Mouse (Mus musculus) intestine, embryonic 16.5 days (tissue): ENCODE results near the gene Nkx3-2. TPM values are rescaled to one million over a fixed set of nuclear protein-coding genes. Genes with fewer than 3 reads are reported as not detected.

ENCODE experiments used
- ATAC-seq: fragments of 200-750 bp; cut with Nextera tagmentation; 2 replicates; pipeline ENCODE4 v1.8.0; 2017; ENCODE audit warnings: moderate TSS enrichment, moderate library complexity
- H3K27ac ChIP-seq: fragments of 300-500 bp; sonication (generic); 2 replicates; pipeline ENCODE4 v1.5.1; 2014; ENCODE audit warnings: mild to moderate bottlenecking, low read length
- H3K27me3 ChIP-seq: fragments of 300-500 bp; sonication (generic); replicated peaks from 2 replicates; pipeline ENCODE4 v1.6.1; 2014; ENCODE audit warnings: low read length, control low read depth, mixed read lengths; ENCODE audit not compliant: control insufficient read depth, insufficient read depth
- H3K36me3 ChIP-seq: fragments of 300-500 bp; sonication (generic); 2 replicates; pipeline ENCODE4 v1.6.1; 2014; ENCODE audit warnings: low read length, control low read depth; ENCODE audit not compliant: control insufficient read depth, insufficient read depth
- H3K4me1 ChIP-seq: fragments of 300-500 bp; sonication (generic); 2 replicates; pipeline ENCODE4 v1.6.1; 2014; ENCODE audit warnings: low read length, control low read depth, mixed read lengths; ENCODE audit not compliant: control insufficient read depth, insufficient read depth
- H3K4me2 ChIP-seq: fragments of 300-500 bp; sonication (generic); 2 replicates; pipeline ENCODE4 v1.6.1; 2014; ENCODE audit warnings: low read depth, low read length, control low read depth
- H3K4me3 ChIP-seq: fragments of 300-500 bp; sonication (generic); 2 replicates; pipeline ENCODE4 v1.5.1; 2014; ENCODE audit warnings: mild to moderate bottlenecking, low read length
- H3K9ac ChIP-seq: fragments of 300-500 bp; sonication (generic); 2 replicates; pipeline ENCODE4 v1.6.1; 2014; ENCODE audit warnings: low read depth, low read length
- H3K9me3 ChIP-seq: fragments of 300-500 bp; sonication (generic); 2 replicates; pipeline ENCODE4 v1.6.1; 2016; ENCODE audit warnings: low read length, control low read depth; ENCODE audit not compliant: control insufficient read depth
- WGBS: fragments of 180-500 bp; shearing (Covaris S2); extraction: QIAGEN DNeasy Blood & Tissue Kit; methylation state at CpG from one replicate; pipeline ENCODE4 v1.1.7; 2014; 5-methylcytosine and 5-hydroxymethylcytosine counted together
- polyA plus RNA-seq: library from polyadenylated mRNA; unstranded; fragments of >200 nt; fragmentation: Nextera tagmentation; extraction: Ambion mirVana; gene quantifications from 2 replicates; pipeline ENCODE4 v1.2.1, GENCODE M21; 2015

Gene Nkx3-2
- polyA plus RNA-seq, 1 experiment from 2014 or later: 1.5 TPM

- no peaks in the 10 kb centered on the region for H3K9me3 ChIP-seq
- no peaks in the 10 kb centered on the region for H3K27me3 ChIP-seq
- H3K27ac ChIP-seq: no peak overlapping the region
- no peak overlapping the region for H3K4me3 ChIP-seq
- H3K9ac ChIP-seq: no peak overlapping the region
- no peak overlapping the region for H3K4me2 ChIP-seq
- 60% methylated on average over 1 of the region's 1 CpGs for WGBS
- no peaks in the 10 kb centered on the region for H3K4me1 ChIP-seq
- no peaks in the 10 kb centered on the region for H3K36me3 ChIP-seq
- ATAC-seq: no peak
Observed at GRCm38 (mm10) chr5:41727017-41727416, 37.3 kb downstream of the Nkx3-2 start.

GRCm38 (mm10) chr5:41725573-41725972, 38.7 kb downstream of the Nkx3-2 start:
- WGBS: 78% methylated on average over 6 of the region's 6 CpGs

More at GRCm38 (mm10) chr5:41725573-41725972, 38.7 kb downstream of the Nkx3-2 start:
- Histone ChIP-seq H3K27ac (no peak overlapping the region), H3K9me3 (no peaks in the 10 kb centered on the region), H3K9ac (no peak overlapping the region), H3K4me2 (no peak overlapping the region), H3K4me1 (no peaks in the 10 kb centered on the region), H3K27me3 (no peaks in the 10 kb centered on the region), H3K36me3 (no peaks in the 10 kb centered on the region), H3K4me3 (no peak overlapping the region)
- no peak for ATAC-seq

Other genes starting within 250 kb of the Nkx3-2 start
- 41.9 and 49.6 TPM in 2 replicates for gene Rab28, start 56.3 kb downstream of the Nkx3-2 start, polyA plus RNA-seq
- gene Bod1l, start 79.8 kb upstream of the Nkx3-2 start, polyA plus RNA-seq: 8.3 and 13.8 TPM in 2 replicates